Mouse (Mus musculus) liver, embryonic 14.5 days (tissue): ENCODE measurements around the gene Fsd1l. TPM values are rescaled to one million over a fixed set of nuclear protein-coding genes. Genes with fewer than 3 reads are reported as not detected.

Source experiments
- ATAC-seq: fragments of 200-750 bp; cut with Nextera tagmentation; 2 replicates; pipeline ENCODE4 v1.8.0; 2017; ENCODE audit warnings: moderate number of reproducible peaks, mild to moderate bottlenecking, moderate library complexity; ENCODE audit not compliant: insufficient read depth
- DNase-seq, 3 experiments: peaks; one replicate each; pipeline ENCODE4 v3.0.0-alpha.2; 2012 to 2013; ENCODE audit warnings: low read depth in 3 of 3, low spot score in 3 of 3
- H3K27ac ChIP-seq: fragments of 300-500 bp; sonication (generic); 2 replicates; pipeline ENCODE4 v1.5.1; 2014; ENCODE audit warnings: moderate library complexity, mild to moderate bottlenecking, control low read depth, inconsistent platforms
- H3K27me3 ChIP-seq: fragments of 300-500 bp; sonication (generic); 2 replicates; pipeline ENCODE4 v1.6.1; 2014; ENCODE audit warnings: mild to moderate bottlenecking, low read length, moderate library complexity; ENCODE audit not compliant: control insufficient read depth, insufficient read depth
- H3K36me3 ChIP-seq: fragments of 300-500 bp; sonication (generic); replicated peaks from 2 replicates; pipeline ENCODE4 v1.6.1; 2014; ENCODE audit warnings: low read depth; ENCODE audit not compliant: control insufficient read depth, insufficient read depth
- H3K4me1 ChIP-seq, 2 experiments: fragments of 200-500 bp in 1 of 2; fragments of 300-500 bp in 1 of 2; sonication (generic) in 1 of 2; replicated peaks; 2 replicates each; pipeline ENCODE4 v1.6.1; 2012 to 2014; ENCODE audit warnings: antibody characterized with exemption in 1 of 2, inconsistent platforms in 1 of 2, low read length in 1 of 2; ENCODE audit not compliant: control insufficient read depth in 2 of 2, insufficient read depth in 2 of 2
- H3K4me2 ChIP-seq: fragments of 300-500 bp; sonication (generic); 2 replicates; pipeline ENCODE4 v1.6.1; 2014; ENCODE audit warnings: low read depth, mild to moderate bottlenecking, control low read depth, moderate library complexity
- H3K4me3 ChIP-seq, 2 experiments: fragments of 200-500 bp in 1 of 2; fragments of 300-500 bp in 1 of 2; sonication (generic) in 1 of 2; 2 replicates each; pipeline ENCODE4 v1.5.1; 2012 to 2014; ENCODE audit warnings: low read depth in 2 of 2, low read length in 2 of 2, mild to moderate bottlenecking in 2 of 2, control low read depth in 1 of 2, inconsistent platforms in 1 of 2, moderate library complexity in 1 of 2; ENCODE audit not compliant: insufficient read depth in 1 of 2
- H3K9ac ChIP-seq: fragments of 300-500 bp; sonication (generic); replicated peaks from 2 replicates; pipeline ENCODE4 v1.6.1; 2014; ENCODE audit warnings: mild to moderate bottlenecking, control low read depth, moderate library complexity
- H3K9me3 ChIP-seq: fragments of 300-500 bp; sonication (generic); 2 replicates; pipeline ENCODE4 v1.6.1; 2016; ENCODE audit warnings: low read length, mixed read lengths; ENCODE audit not compliant: control insufficient read depth
- CTCF ChIP-seq: IDR thresholded peaks from 2 replicates; pipeline ENCODE4 v1.5.1; 2016; ENCODE audit warnings: antibody characterized with exemption, low read depth, control low read depth
- EP300 ChIP-seq: IDR thresholded peaks from 2 replicates; pipeline ENCODE4 v1.6.1; 2016; ENCODE audit warnings: antibody characterized with exemption, low read depth
- whole genome bisulfite sequencing: fragments of 180-500 bp; shearing (Covaris S2); extraction: QIAGEN DNeasy Blood & Tissue Kit; methylation state at CpG from one replicate; pipeline ENCODE4 v1.1.7; 2014; ENCODE audit not compliant: insufficient replicate concordance; 5-methylcytosine and 5-hydroxymethylcytosine counted together
- polyA plus RNA-seq, 2 experiments: library from polyadenylated mRNA; depleted of rRNA in 1 of 2; stranded (reverse) in 1 of 2; unstranded in 1 of 2; fragments of >200 nt; fragmentation: Nextera tagmentation in 1 of 2; extraction: Ambion mirVana in 1 of 2; gene quantifications; 2 replicates each; pipeline versions ENCODE4 v1.2.1 to v1.2.3; 2012 to 2014

The Fsd1l gene
- polyA plus RNA-seq, 2 experiments: 0.47 to 0.53 TPM

DNA sequence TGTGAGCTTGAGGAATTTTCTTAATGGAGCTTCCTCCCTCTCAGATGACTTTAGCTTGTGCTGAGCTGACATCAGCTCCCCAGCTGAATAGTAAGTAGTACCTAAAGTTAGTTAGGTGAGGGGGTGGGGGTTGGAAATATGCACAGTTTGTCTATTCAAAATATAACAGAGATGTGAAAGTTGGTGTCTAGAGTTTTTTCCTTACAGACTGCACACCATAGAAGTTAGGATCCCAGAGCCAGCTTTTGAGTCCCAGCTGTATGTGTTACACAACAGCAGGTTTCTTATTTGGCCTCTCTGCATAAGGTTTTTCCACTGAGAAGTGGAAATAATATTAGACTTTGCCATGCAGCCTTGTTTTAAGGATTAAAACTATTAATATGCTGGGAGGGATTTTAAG, 118.6 kb downstream of the Fsd1l start:
- TF ChIP-seq CTCF: no peak
- no peak for TF ChIP-seq EP300
- no peak for ATAC-seq

DNA sequence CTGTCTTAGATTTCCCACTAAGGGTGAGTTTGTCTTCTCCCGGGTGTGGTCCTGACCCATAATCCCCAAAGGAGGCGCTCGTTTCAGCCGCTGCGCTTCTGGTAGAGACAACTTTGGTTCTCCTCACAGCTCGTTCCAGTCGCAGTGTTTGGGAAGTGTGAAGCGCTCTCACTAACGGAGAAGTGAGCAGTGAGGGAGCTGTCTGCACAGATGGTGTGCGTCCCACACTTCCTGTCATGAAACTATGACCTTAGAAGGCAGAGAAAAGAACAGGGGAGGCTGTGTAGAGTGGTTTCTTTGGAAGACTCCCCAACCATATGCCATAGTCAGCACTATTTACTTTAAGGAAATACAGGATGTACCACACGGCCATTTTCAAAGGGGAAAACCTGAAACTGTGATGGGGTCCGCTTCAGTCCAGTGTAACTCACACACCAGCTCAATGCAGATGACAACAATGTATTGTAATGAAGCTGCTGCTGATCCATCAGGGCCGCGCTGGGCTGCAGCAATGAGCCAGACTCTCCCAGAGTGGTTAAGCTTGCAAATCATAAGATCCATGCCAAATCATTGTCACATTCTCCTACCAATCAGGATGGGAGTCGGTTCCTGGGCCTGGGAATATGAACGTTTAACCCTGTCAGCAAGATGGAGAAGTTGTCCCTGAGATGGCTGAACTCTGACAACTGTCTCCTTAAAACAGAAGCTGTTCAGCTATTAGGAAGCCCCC, 119.3 kb downstream of the Fsd1l start:
- whole genome bisulfite sequencing: 69% methylated on average over 16 of the region's 16 CpGs
- Histone ChIP-seq H3K4me1 (no peaks in the 10 kb centered on the region), H3K27ac (no peak overlapping the region), H3K4me3 (no peak overlapping the region), H3K9me3 (no peaks in the 10 kb centered on the region), H3K27me3 (no peaks in the 10 kb centered on the region), H3K9ac (no peak overlapping the region), H3K4me2 (no peak overlapping the region), H3K36me3 (no peaks in the 10 kb centered on the region)
- no peak for DNase-seq
- TF ChIP-seq CTCF (no peak), EP300 (no peak)
- ATAC-seq: no peak

More for the DNA sequence above, 118.6 kb downstream of the Fsd1l start:
- H3K4me2 ChIP-seq: no peak overlapping the region
- H3K4me1 ChIP-seq: no peaks in the 10 kb centered on the region
- H3K27me3 ChIP-seq: no peaks in the 10 kb centered on the region
- H3K9me3 ChIP-seq: no peaks in the 10 kb centered on the region
- H3K36me3 ChIP-seq: no peaks in the 10 kb centered on the region
- DNase-seq: no peak
- no peak overlapping the region for H3K9ac ChIP-seq
- no peak overlapping the region for H3K27ac ChIP-seq
- no peak overlapping the region for H3K4me3 ChIP-seq

Other genes with a start within 250 kb of the Fsd1l start
- 6.2 and 7.7 TPM in 2 replicates for gene Slc44a1, start 191.1 kb upstream of the Fsd1l start, polyA plus RNA-seq (2012; rRNA removed)
- gene Slc44a1, start 191.1 kb upstream of the Fsd1l start, polyA plus RNA-seq (2014; fragmentation: Nextera tagmentation; extraction: Ambion mirVana): 12.6 and 13.1 TPM in 2 replicates
- 1.5 and 2.0 TPM in 2 replicates for gene Fktn, start 82.5 kb downstream of the Fsd1l start, polyA plus RNA-seq (2012; rRNA removed)
- 2.3 and 2.5 TPM in 2 replicates for gene Fktn, start 82.5 kb downstream of the Fsd1l start, polyA plus RNA-seq (2014; fragmentation: Nextera tagmentation; extraction: Ambion mirVana)
- 0.01 TPM in 1 of 2 replicates, not detected in the other for gene Tal2, start 148.2 kb downstream of the Fsd1l start, polyA plus RNA-seq (2012; rRNA removed)
- not detected in 2 replicates for gene Tal2, start 148.2 kb downstream of the Fsd1l start, polyA plus RNA-seq (2014; fragmentation: Nextera tagmentation; extraction: Ambion mirVana)
- 1.5 and 2.1 TPM in 2 replicates for gene Tmem38b, start 194.6 kb downstream of the Fsd1l start, polyA plus RNA-seq (2012; rRNA removed)
- 3.8 TPM in 2 replicates for gene Tmem38b, start 194.6 kb downstream of the Fsd1l start, polyA plus RNA-seq (2014; fragmentation: Nextera tagmentation; extraction: Ambion mirVana)